In the genomic region with DNA sequence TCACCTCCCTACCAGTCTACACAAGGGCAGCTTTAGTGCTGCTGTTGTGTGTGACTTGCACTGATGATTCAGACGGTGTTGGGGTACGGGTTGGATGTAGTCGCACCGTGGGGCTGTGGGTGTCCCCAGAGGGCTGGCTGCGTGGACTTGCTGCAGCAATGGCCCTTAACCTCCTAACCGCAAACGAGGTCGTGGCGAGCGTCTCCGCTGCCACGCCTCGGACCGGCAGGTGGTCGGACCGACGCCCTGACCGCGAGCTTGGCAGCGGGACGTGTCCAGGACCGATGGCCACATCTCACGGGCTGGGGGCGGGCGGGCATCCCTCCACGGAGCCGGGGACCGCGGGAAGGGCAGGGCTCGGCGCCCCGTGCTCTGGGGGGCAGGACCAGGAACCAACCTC, we compare ENCODE assay signal across 8 mouse cellular contexts. TPM values are rescaled to one million over a fixed set of nuclear protein-coding genes. Genes with fewer than 3 reads are reported as not detected.
DNase-seq lines count a peak whose midpoint lies in the region; ATAC-seq and TF ChIP-seq lines count a peak whose summit lies in the region.

No protein-coding gene starts in this region.

- under 1% methylated on average over 32 of the region's 32 CpGs for whole genome bisulfite sequencing in heart, embryonic 12.5 days

- H3K4me3 ChIP-seq in ES-E14 (ENCODE audit: insufficient read depth in 1 of 2, low read depth in 1 of 2, low read length in 2 of 2, poor library complexity in 1 of 2, severe bottlenecking in 1 of 2) = peak overlapping the region; percentile 78 to 95
- H3K4me3 ChIP-seq in heart, embryonic 12.5 days = peak overlapping the region; percentile 88

- peaks cover 0 to 6% of the 10 kb centered on the region in 2 experiments; a peak in 1 of 4 replicates for H3K4me1 ChIP-seq in ES-E14 (ENCODE audit: control insufficient read depth in 2 of 2, insufficient read depth in 2 of 2, low read length in 2 of 2, poor library complexity in 1 of 2)
- peaks cover 4% of the 10 kb centered on the region; the same call in 1 of the 2 replicates for H3K4me1 ChIP-seq in heart, embryonic 12.5 days (replicated peaks)

- intact Hi-C loops in left cerebral cortex, postnatal 4 days (cut with DNase I) = no loop called here

- in situ Hi-C loops in ES-E14 (cut with MboI; ENCODE audit: low sequenced_read_pairs in 2 of 2, unreplicated experiment in 2 of 2) = no loop called here

- peak overlapping the region; percentile 85 for H3K9ac ChIP-seq in ES-E14 (ENCODE audit: insufficient read depth, low read depth, low read length, poor library complexity, severe bottlenecking)
- H3K9ac ChIP-seq in heart, embryonic 12.5 days = peak overlapping the region; percentile 85

- no peaks in the 10 kb centered on the region for H3K27me3 ChIP-seq in heart, embryonic 12.5 days (replicated peaks)

- no peaks in the 10 kb centered on the region; the same call in 1 of the 2 replicates for H3K36me3 ChIP-seq in ES-E14 (ENCODE audit: control insufficient read depth, insufficient read depth, low read length, poor library complexity, severe bottlenecking)
- H3K36me3 ChIP-seq in heart, embryonic 12.5 days = peaks cover 12% of the 10 kb centered on the region

- H3K27ac ChIP-seq in ES-E14 (ENCODE audit: insufficient read depth, low read depth, low read length, poor library complexity, severe bottlenecking) = peak overlapping the region; percentile 84
- peak overlapping the region; percentile 89 for H3K27ac ChIP-seq in heart, embryonic 12.5 days (ENCODE audit: poor library complexity, severe bottlenecking)

- H3K4me2 ChIP-seq in heart, embryonic 12.5 days = peak overlapping the region; percentile 86

- DNase-seq in left cerebral cortex, adult 18-20 months (ENCODE audit: low spot score in 2 of 2) = peak; percentile 21 to 52
- DNase-seq in left cerebral cortex, postnatal 4 days = no peak
- no peak for DNase-seq in ES-E14 (ENCODE audit: low read depth, low spot score)
- peak; percentile 67 to 68 for DNase-seq in cerebellum, postnatal 36 days
- DNase-seq in kidney, postnatal 36 days = peak; percentile 17 to 56
- DNase-seq in spleen, postnatal 10 days (ENCODE audit: low spot score in 2 of 2) = peak; percentile 69 to 78

- ATAC-seq in heart, embryonic 12.5 days (ENCODE audit: insufficient number of reproducible peaks, low FRiP score) = peak; percentile 67
- ATAC-seq in megakaryocyte progenitor cell, adult 5-6 weeks (replicated peaks; ENCODE audit: poor library complexity) = peak; percentile 41

- no peaks in the 10 kb centered on the region for H3K9me3 ChIP-seq in ES-E14 (ENCODE audit: control insufficient read depth, insufficient read depth, low read depth, low read length)
- 0 out of 2 replicates have a peak, but pooled peaks cover 2% of the 10 kb centered on the region for H3K9me3 ChIP-seq in heart, embryonic 12.5 days (replicated peaks)

TF ChIP-seq in ES-E14, 5 proteins besides CTCF, POLR2A, EP300 and RAD21:
- no peak for TF ChIP-seq CHD2 (IDR thresholded peaks at IDR 0.05; ENCODE audit: low read depth, low read length)
- no peak for TF ChIP-seq HCFC1 (IDR thresholded peaks at IDR 0.05; ENCODE audit: borderline replicate concordance, insufficient read depth, low read length)
- TF ChIP-seq MAFK (IDR thresholded peaks at IDR 0.05; ENCODE audit: insufficient read depth, low read depth, low read length) = no peak
- TF ChIP-seq ZNF384 (IDR thresholded peaks at IDR 0.05; ENCODE audit: low read depth, low read length) = no peak

RNA-seq across cellular contexts. Expression of a gene that starts 0.7 kb away (rescaled TPM):
- 10 to 100 TPM; 89.5 to 92.6 TPM for total RNA-seq in left cerebral cortex, adult 18-20 months (2021)
- 10 to 100 TPM; 82.9 to 84.7 TPM for total RNA-seq in left cerebral cortex, postnatal 4 days (2021)
- total RNA-seq in ES-E14 (2012; rRNA removed) = 26.5 and 36.7 TPM in 2 replicates
- 25.1 and 25.6 TPM in 2 replicates for polyA plus RNA-seq in heart, embryonic 12.5 days (2016; fragmentation: Nextera tagmentation; extraction: Ambion mirVana)
- total RNA-seq in megakaryocyte progenitor cell, adult 5-6 weeks (2015) = 60.7 and 65.3 TPM in 2 replicates
- total RNA-seq in megakaryocyte progenitor cell, adult 5-6 weeks (2017) = 38.1 and 56.2 TPM in 2 replicates

Comparison
In these comparisons a context has a peak if more than half of its experiments do, and no peak if none do; other contexts are left out.
1. DNase-seq: peak in left cerebral cortex, adult 18-20 months (2 of 2), cerebellum, postnatal 36 days (2 of 2), kidney, postnatal 36 days (2 of 2) and spleen, postnatal 10 days (2 of 2); none in left cerebral cortex, postnatal 4 days (single experiment) and ES-E14 (single experiment).